Mouse (Mus musculus) layer of hippocampus, adult 2 months (tissue): Measurements from ENCODE around the gene Litaf. TPM values are rescaled to one million over a fixed set of nuclear protein-coding genes. Genes with fewer than 3 reads are reported as not detected.

Source experiments
- DNase-seq, 2 experiments: peaks; one replicate each; pipeline ENCODE4 v3.0.0; 2022; ENCODE audit warnings: low spot score in 2 of 2
- H3K27ac ChIP-seq: fragments of 200-600 bp; 2 replicates; pipeline ENCODE4 v1.8.1; 2022
- H3K4me3 ChIP-seq: fragments of 200-600 bp; 2 replicates; pipeline ENCODE4 v1.8.1; 2022; ENCODE audit warnings: mild to moderate bottlenecking
- CTCF ChIP-seq: fragments of 200-600 bp; conservative IDR thresholded peaks from 2 replicates; pipeline ENCODE4 v1.8.1; 2022; ENCODE audit warnings: antibody characterized with exemption, mild to moderate bottlenecking, moderate library complexity
- long read RNA-seq, 2 experiments: library from polyadenylated mRNA; stranded (forward); transcript quantifications; one replicate each; pipeline ENCODE4 v2.0.0; 2021; ENCODE audit warnings: borderline mapping rate in 2 of 2
- total RNA-seq, 2 experiments: library from RNA; stranded (reverse); gene quantifications; 2 replicates each; pipeline ENCODE4 v1.2.3; 2021

The Litaf gene
- total RNA-seq = 10 to 100 TPM; 14.1 to 14.5 TPM
- long read RNA-seq, experiment 1, transcript Litaf-201 (4 exons, 2,235 nt) = major isoform, 8 of 8 reads
- long read RNA-seq, experiment 1, partial matches to known transcripts = 0 of 8 reads
- long read RNA-seq, experiment 1, other reads (novel, unspliced or antisense) = 0 of 8 reads
- long read RNA-seq, experiment 2, transcript Litaf-201 (4 exons, 2,235 nt) = major isoform, 8 of 11 reads
- long read RNA-seq, experiment 2, partial matches to known transcripts = 0 of 11 reads
- long read RNA-seq, experiment 2, other reads (novel, unspliced or antisense) = 3 of 11 reads

DNA sequence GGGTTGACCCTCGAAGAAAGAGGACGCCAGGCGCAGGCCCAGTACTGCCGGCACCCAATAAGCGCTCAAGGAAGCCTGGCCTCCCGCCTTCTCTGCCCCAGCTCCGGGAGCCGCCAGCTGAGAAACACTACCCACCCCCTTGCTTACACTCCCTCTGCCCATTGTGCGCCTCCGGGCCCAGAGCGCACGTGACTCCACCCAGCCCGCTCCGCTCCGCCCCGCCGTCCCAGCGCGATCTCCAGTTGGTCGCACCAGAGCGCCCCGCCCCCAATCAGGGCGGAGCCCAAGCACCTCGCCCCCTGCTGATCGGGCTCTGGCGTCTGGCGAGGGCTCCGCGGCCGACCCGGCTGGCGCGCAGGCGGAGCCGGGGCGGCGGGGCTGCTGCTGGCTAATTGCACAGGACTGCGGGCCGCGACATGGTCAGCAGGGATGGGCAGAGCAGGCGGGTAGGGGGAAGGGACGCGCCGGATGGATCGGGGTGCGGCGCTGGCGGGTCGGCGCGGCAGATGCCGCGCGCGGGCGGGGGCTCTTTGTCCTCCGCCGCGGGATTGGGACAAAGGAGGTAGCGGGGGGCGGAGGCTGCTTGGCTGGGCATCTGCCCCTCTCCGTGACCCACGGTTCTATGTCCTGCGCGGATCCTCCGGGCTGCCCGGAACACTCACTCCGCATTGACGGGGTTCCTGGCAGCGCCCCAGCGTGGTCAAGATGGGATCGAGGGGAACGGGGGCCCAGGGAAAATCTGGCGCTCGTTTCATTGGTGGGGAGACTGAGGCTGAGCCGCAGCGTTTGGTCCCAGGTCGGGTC is at the start of gene Litaf:
Litaf (minus strand) TSS at position 129 of the 804 bp plus-strand sequence.
- peak; percentile 98 for DNase-seq
- Histone ChIP-seq H3K4me3 (peak within 1 kb of the TSS; percentile 98), H3K27ac (peak within 1 kb of the TSS; percentile 98)
- TF ChIP-seq CTCF = peak; percentile 41

DNA sequence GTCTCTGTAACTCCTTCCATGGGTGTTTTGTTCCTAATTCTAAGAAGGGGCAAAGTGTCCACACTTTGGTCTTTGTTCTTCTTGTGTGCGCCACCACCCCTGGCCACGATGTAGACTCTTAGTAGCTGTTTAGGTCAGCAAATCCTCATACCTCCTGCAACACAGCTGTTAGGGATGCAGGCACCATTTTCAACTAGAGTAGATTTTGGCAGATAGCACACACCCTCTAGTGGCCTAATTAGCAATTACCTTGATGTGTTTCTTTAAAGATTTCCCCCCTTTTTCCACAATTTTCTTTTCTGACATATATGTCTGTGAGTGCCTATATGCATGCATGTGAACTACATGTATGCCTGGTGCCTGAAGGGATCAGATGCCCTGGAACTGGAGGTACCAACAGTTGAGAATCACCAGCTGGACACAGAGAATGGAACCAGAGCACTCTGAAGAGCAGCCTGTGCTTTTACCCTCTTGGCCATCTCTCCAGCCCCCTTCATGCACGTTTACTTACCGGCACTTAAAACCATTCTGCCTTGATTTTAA is 43.3 kb upstream of the Litaf start:
- peak; percentile 88 for TF ChIP-seq CTCF
- no peak overlapping the region for H3K4me3 ChIP-seq
- peak in 1 of 2 experiments; percentile 28 for DNase-seq
- H3K27ac ChIP-seq = no peak overlapping the region

DNA sequence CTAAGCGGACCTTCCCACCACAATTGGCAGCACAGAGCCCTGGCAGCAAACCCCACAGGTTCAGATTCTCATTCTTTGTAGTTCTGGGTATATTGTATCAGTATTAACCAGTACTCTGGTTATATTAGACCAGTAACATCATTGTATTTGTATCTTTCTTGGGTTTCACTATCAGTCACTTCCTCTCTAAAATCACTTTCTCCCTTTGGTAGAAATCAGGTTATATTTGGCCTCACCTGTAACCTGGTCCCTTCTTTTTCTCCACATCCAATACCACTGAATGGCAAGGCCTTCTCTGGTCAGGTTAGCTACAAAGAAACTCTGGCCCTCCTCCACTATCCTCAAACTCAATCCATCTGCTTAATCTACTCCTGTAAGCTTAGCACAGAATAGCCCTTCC is 38.9 kb upstream of the Litaf start:
- no peak overlapping the region for H3K4me3 ChIP-seq
- H3K27ac ChIP-seq = no peak overlapping the region
- TF ChIP-seq CTCF = no peak
- no peak for DNase-seq

DNA sequence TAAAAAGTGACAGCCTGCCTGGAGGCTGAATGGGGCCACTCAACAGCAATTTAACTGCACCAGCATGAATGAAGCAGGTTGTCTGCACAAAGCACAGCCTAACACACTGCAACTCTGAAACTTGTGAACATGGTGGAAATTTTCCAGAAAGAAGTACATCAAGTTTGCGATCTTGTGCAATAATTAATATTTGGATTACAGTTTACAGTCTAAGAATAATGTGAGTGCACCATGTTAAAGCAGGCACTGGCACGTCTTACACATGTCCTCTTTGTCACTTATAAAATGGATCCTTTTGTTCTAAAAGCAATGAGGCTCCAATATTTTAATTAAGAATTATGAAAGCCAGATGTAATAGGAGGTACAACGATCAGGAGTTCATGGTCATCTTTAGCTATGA is 31.3 kb upstream of the Litaf start:
- TF ChIP-seq CTCF = no peak
- no peak overlapping the region for H3K4me3 ChIP-seq
- no peak overlapping the region for H3K27ac ChIP-seq
- DNase-seq = no peak

DNA sequence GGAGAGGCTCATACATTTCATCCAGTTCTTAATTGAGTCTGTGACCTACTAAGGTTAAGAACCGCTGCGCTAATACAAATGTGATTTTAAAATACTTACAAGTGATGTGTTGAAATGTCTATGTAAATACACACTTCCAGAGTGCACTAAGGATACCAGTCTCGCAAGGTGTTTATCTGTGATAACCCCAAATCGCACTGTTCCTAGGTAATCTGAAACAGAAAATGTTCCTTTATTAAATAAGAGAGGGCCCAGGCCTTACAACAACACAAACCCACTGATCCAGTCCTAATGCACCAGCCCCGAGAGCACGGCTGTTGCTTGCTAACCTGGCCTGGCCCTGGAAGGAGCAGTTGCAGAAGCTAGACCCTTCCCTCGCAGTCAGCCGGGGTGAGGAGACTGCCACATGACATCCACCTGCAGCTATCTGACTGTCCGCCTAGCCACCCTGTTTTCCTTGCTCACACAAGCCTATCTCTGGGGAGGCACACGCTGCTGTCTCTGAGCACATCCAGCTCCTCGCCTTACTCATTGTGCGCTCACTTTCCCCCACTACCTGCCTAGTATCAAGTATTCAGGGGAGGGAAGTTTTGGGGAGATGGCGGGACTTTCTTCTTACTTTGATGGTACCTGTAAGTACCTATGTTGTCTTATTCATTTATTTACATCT is 27.9 kb upstream of the Litaf start:
- no peak overlapping the region for H3K4me3 ChIP-seq
- DNase-seq = no peak
- H3K27ac ChIP-seq = peak overlapping the region; percentile 84
- TF ChIP-seq CTCF = no peak

DNA sequence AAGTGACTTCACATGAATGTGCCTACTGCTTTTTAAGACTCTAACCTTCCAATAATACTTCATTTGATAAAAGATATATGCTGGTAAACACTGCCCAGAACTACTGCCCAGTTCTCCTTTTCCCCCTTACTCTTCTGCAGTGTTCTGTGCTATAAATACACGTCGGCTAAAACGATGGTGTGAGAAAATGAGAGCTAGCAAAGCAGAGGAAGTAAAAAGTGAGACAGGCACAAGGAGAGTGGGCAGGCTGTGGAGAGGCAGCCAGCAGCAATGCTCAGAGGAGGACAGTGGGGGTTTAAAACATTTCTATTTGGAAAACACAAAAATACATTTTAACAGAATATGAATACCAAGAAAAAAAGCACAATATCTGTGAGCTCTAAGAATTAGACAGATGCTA is 26.6 kb upstream of the Litaf start:
- H3K4me3 ChIP-seq = no peak overlapping the region
- peak in 1 of 2 experiments; percentile 69 for DNase-seq
- H3K27ac ChIP-seq = peak overlapping the region; percentile 84
- TF ChIP-seq CTCF = no peak

DNA sequence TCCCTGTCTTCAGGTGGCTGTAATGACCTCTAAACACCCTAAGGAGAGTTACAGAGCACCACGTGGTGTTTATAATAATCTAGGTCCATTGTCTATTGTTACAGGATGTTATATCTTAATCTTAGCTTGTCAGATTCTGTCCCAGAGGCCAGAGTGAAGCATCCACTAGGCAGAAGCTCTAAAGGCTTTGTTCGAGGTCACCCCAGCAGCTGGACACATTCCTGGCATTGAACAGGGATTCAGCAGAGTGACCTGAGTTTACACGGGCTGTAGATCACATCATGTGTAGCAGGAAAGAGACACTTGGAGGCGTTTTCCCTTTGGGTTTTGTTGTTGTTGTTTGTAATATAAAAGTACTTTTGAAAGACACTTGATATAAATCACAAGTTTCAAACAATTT is 26.1 kb upstream of the Litaf start:
- TF ChIP-seq CTCF = no peak
- H3K4me3 ChIP-seq = no peak overlapping the region
- DNase-seq = no peak
- H3K27ac ChIP-seq = peak overlapping the region; percentile 84

DNA sequence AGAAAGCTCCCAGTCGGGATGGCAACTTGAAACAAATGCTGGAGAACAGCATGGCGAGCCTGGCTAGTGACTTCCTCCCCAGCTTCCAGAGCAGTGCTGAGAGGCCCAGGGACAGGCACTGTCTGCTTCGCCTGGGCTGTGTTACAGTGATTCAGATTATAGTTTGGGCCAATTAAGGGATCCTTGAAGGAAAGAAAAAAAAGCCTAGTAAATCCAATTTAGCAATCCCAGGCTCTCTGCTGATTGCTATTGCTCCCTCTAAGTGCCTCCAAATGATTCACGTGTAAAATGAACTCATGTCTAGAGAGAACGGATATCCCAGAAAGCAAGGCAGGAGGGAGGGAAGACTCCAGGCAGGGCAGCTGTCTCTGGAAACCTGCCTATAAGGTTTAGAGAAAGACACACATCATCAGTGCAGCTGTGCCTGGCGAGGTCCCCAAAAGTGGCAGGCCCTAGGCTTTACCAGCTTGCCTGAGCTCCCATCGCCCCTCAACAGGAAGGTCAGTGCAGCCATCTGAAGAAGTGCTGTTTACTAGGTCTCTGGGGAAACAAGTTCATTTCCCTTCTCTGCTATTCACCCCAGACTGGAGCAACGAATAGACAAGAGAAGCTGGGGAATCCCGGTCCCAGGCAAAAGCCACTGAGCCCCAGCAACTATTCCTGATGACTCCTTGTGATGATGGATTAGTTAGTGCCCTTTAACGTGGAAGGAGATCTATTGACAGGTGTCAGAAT is 25.0 kb upstream of the Litaf start:
- Histone ChIP-seq H3K27ac (peak overlapping the region; percentile 84), H3K4me3 (no peak overlapping the region)
- no peak for DNase-seq
- TF ChIP-seq CTCF = no peak

DNA sequence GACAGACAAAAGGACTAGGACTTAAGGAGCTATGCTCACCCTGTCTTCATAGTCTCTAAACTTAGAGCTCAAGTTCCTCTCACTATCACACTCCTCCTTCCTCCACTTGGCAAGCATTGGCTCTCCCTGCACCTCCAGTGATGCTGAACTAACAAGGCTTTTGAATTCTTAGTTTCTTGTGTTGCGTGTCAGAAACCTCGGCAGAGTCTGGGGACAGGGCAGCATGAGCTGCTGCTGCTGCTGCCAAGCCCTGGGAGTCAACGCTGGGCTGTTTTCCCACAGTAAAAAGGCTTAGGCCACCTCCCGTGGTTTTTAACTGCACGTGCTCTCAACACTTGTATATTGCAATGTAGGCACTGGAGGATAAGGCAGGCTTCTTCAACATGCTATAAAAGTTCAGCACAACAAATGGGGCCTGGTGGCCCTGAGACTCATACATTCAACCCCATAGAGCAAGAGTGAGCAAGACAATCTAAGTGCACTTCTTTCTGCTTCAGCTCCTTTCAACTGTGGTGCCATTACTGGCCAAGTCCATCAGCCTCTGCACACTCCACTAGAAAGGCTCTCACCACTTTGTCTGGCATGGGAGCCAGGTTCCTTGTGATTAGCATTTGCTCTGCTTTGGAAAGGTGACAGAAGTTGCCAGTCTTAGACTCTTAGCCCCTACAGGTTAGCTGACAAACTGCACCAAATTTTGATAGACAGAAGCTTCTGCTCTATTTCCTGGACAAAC is 21.1 kb upstream of the Litaf start:
- Histone ChIP-seq H3K27ac (peak overlapping the region; percentile 63), H3K4me3 (no peak overlapping the region)
- DNase-seq = no peak
- TF ChIP-seq CTCF = peak; percentile 64

DNA sequence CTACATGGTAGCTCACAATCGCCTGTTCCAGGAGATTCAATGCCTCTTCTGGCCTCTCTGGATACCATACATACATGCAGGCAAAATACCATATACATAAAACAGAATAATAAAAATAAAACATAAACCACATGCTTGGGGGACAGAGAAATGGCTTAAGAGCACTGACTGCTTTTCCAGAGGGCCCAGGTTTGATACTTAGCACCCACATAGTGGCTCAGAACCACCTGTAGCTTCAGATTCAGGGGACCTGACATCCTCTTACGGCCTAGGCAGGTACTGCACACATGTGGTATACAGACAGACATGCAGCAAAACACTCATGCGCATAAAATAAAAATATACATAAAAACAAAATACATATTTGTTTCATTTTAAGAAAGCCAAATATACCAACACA is 20.3 kb upstream of the Litaf start:
- no peak overlapping the region for H3K27ac ChIP-seq
- DNase-seq = no peak
- TF ChIP-seq CTCF = no peak
- no peak overlapping the region for H3K4me3 ChIP-seq

DNA sequence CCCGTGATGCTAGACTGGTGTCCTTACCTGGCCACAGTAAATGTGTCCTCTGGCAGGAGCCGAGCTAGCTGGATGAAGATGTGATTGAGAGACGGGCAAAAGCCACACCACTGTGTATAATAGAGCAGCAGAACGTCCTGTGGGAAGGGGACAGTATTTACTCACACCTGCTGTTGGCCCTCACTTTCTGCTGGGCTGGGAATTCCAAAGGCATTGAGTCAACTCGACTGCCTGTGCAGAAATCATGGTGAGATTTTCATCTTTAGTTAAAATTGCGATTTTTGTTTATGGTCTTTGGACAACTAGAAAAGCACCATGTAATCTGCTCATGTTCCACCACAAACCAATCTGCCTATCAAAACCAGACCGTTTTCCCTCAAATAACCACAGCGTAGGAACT is 18.2 kb upstream of the Litaf start:
- TF ChIP-seq CTCF = no peak
- DNase-seq = no peak
- Histone ChIP-seq H3K27ac (no peak overlapping the region), H3K4me3 (no peak overlapping the region)
